Mouse (Mus musculus) erythroblast, embryonic 14.5 days (primary cell): ENCODE measurements around the gene Arsb.

Experiments used
- GATA1 ChIP-seq: IDR thresholded peaks from 2 replicates; pipeline ENCODE4 v1.6.1; 2012; ENCODE audit warnings: low read length, inconsistent platforms, mixed read lengths
- TAL1 ChIP-seq: IDR thresholded peaks from 3 replicates; pipeline ENCODE4 v1.6.1; 2012; ENCODE audit warnings: low read length, inconsistent platforms, mixed read lengths

GRCm38 (mm10) chr13:93985181-93985580 lies 213.8 kb downstream of the Arsb start:
- no peak for TF ChIP-seq GATA1
- TF ChIP-seq TAL1, result no peak
